ENCODE assay signal across 8 mouse cellular contexts in the genomic region with DNA sequence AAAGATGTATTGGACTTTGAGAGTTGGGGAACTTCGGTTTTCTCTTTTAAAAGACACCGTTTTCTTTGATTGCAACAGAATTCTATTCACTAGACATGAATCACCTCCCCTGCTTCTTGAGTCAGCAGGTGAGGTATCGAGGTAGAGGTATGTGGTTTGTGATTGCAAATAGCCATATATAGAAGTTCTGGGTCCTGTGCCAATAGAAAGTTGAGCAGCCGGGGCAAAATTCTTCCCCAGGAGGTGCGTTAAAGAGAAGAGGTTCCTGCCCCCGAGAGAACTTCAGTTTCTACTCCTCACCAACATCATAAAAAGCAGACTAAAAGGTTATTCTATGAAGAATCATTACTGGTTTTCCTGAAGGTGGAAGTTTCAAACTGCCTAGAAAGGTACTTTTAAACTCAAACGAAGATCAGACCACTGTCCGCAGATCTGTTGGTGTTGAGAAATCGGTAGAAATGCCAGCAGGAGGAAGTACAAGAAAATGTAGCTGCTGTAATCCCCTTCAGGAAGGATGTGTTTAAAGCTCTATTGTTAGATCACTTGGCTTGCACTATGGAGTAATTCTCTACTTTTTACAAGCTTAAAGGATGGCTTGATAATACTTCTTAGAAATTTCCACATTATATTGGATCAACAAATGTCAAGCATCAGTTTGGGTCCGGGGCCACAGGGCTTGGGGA. TPM values are rescaled to one million over a fixed set of nuclear protein-coding genes. Genes with fewer than 3 reads are reported as not detected.
DNase-seq lines count a peak whose midpoint lies in the region; ATAC-seq and TF ChIP-seq lines count a peak whose summit lies in the region.

No protein-coding gene starts in this region.

- intact Hi-C loops in left cerebral cortex, adult 2 months (cut with DNase I): no loop called here

- no peaks in the 10 kb centered on the region for H3K36me3 ChIP-seq in liver, embryonic 12.5 days
- no peaks in the 10 kb centered on the region for H3K36me3 ChIP-seq in stomach, embryonic 14.5 days (ENCODE audit: control insufficient read depth, insufficient read depth, low read length)

- ATAC-seq in granulocyte monocyte progenitor cell, adult 5-6 weeks (replicated peaks; ENCODE audit: poor library complexity, severe bottlenecking): peak; percentile 59
- ATAC-seq in liver, embryonic 12.5 days: no peak
- no peak for ATAC-seq in stomach, embryonic 14.5 days (ENCODE audit: insufficient number of reproducible peaks, insufficient read depth, low FRiP score, low read depth)

- H3K27me3 ChIP-seq in liver, embryonic 12.5 days (replicated peaks): peaks cover 32% of the 10 kb centered on the region
- no peaks in the 10 kb centered on the region for H3K27me3 ChIP-seq in stomach, embryonic 14.5 days (ENCODE audit: control insufficient read depth, insufficient read depth, low read length)

- peaks cover 14% of the 10 kb centered on the region for H3K4me1 ChIP-seq in liver, embryonic 12.5 days
- H3K4me1 ChIP-seq in stomach, embryonic 14.5 days (ENCODE audit: control insufficient read depth, insufficient read depth, low read length): peaks cover 5% of the 10 kb centered on the region; the same call in 1 of the 2 replicates

- peak overlapping the region; percentile 43 for H3K4me3 ChIP-seq in left cerebral cortex, adult 2 months
- H3K4me3 ChIP-seq in liver, embryonic 12.5 days: peak overlapping the region; percentile 49
- peak overlapping the region; percentile 41 for H3K4me3 ChIP-seq in stomach, embryonic 14.5 days (ENCODE audit: low read depth, low read length)

- peak overlapping the region; percentile 73; the same call in 1 of the 2 replicates for H3K27ac ChIP-seq in left cerebral cortex, adult 2 months
- no peak overlapping the region for H3K27ac ChIP-seq in liver, embryonic 12.5 days
- H3K27ac ChIP-seq in stomach, embryonic 14.5 days (ENCODE audit: low read length): no peak overlapping the region

- 19% methylated on average over 10 of the region's 10 CpGs for WGBS in liver, embryonic 12.5 days (ENCODE audit: insufficient replicate concordance)
- WGBS in stomach, embryonic 14.5 days: 32% methylated on average over 10 of the region's 10 CpGs

- H3K4me2 ChIP-seq in liver, embryonic 12.5 days: peak overlapping the region; percentile 66
- peak overlapping the region; percentile 75; the same call in 1 of the 2 replicates for H3K4me2 ChIP-seq in stomach, embryonic 14.5 days (replicated peaks; ENCODE audit: low read depth, low read length)

- no peak for TF ChIP-seq CTCF in left cerebral cortex, adult 2 months (IDR thresholded peaks at IDR 0.05)

- no peak for DNase-seq in left cerebral cortex, adult 2 months (ENCODE audit: extremely low spot score in 1 of 2, low spot score in 2 of 2)
- DNase-seq in left cerebral cortex, adult 9 months (ENCODE audit: low spot score in 2 of 2): no peak
- DNase-seq in thymus, postnatal 10 days (ENCODE audit: low spot score in 2 of 2): no peak
- no peak for DNase-seq in spleen, adult 12 weeks (ENCODE audit: low spot score)
- DNase-seq in right cerebral cortex, postnatal 10 days (ENCODE audit: low spot score in 2 of 2): no peak

- no peaks in the 10 kb centered on the region for H3K9me3 ChIP-seq in liver, embryonic 12.5 days (replicated peaks)
- no peaks in the 10 kb centered on the region for H3K9me3 ChIP-seq in stomach, embryonic 14.5 days (ENCODE audit: control insufficient read depth, low read depth, low read length)

- no peak overlapping the region for H3K9ac ChIP-seq in liver, embryonic 12.5 days
- H3K9ac ChIP-seq in stomach, embryonic 14.5 days (replicated peaks; ENCODE audit: low read depth, low read length): no peak overlapping the region

RNA-seq across cellular contexts. Expression of gene Anxa3, which starts 1.0 kb away (rescaled TPM):
- 10 to 100 TPM; 13.5 to 18.9 TPM for total RNA-seq in left cerebral cortex, adult 2 months (2021)
- total RNA-seq in granulocyte monocyte progenitor cell, adult 5-6 weeks (2014; fragmentation: Nextera tagmentation): 313 and 403 TPM in 2 replicates
- total RNA-seq in granulocyte monocyte progenitor cell, adult 5-6 weeks (2017): 343 and 367 TPM in 2 replicates
- 16.0 and 16.2 TPM in 2 replicates for polyA plus RNA-seq in liver, embryonic 12.5 days (2016; fragmentation: Nextera tagmentation; extraction: Ambion mirVana)
- polyA plus RNA-seq in stomach, embryonic 14.5 days (2014; fragmentation: Nextera tagmentation; extraction: Ambion mirVana): 48.4 and 54.5 TPM in 2 replicates

Comparison
In these comparisons a context has a peak if more than half of its experiments do, and no peak if none do; other contexts are left out.
1. RNA of gene Anxa3, which starts 1.0 kb away (total RNA-seq): 313 to 403 TPM in granulocyte monocyte progenitor cell, adult 5-6 weeks; 13.5 to 18.9 TPM in left cerebral cortex, adult 2 months; every median in the first group is over 10 times any median in the second.
2. Peak in every context shown above with its lines, with median percentiles within 50 percentile points of each other: H3K4me3 ChIP-seq.